Mouse (Mus musculus): ENCODE data around the gene Col15a1. TPM values are rescaled to one million over a fixed set of nuclear protein-coding genes. Genes with fewer than 3 reads are reported as not detected.

Col15a1 gene
- total RNA-seq, 2 experiments from 2014 or later, result 16.0 TPM

DNA sequence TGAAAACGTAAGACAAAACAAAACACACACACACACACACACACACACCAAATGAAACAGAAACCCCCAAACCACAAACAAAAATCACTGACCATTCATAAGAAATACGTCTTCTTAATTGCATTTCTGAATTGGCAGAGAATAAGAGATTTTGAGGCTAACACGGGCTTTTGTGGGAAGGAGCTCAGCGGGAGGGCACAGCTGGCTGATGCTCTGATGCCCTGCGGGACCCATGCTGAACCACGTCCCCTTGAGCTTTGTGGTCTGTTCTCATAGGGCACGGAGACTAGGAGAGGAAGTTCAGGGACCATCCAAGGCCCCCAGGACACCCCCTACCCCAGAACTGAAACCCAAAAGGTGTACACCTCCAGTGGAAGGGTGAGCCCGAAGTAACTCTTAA, 134.7 kb downstream of the Col15a1 start:
- no peak for DNase-seq (ENCODE audit: low spot score in 2 of 2)

DNA sequence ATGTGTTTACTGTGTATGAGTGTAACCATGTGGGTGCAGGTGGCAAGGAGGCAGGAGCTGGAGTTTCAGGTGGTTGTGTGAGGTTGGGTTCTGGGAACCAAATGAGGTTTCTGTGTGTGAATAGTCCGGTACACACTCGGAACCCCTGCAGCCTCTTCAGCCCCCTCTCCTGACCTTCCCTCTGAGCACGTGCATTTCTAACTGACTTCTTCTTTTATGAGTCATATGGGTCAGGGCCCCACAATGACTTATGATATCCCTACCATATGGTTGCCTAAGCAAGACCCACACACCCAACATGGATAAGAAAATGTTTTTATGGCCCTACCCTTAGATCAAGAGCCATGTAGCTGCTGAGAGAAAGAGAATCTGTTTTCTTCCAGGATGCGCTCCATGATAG, 139.1 kb downstream of the Col15a1 start:
- DNase-seq (ENCODE audit: low spot score in 2 of 2), result no peak

DNA sequence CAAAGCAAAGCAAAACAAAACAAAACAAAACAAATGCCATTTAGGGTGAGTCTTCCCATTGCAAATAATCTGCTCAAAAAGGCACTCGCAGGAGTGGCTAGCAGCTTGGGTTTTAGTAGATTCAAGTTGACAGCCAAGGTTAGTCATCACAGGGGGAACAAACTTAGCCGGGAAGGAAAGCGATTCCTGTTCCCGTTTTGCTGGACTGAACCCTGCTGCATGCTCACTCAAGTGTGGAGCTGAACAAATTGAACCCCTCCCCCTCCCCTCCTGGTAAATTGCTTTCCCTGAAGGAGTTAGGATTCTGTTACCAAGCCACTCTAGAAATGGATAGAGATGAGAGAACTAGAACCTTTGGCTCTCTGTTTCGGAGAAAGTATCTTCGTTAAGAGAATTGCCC, 141.8 kb downstream of the Col15a1 start:
- DNase-seq (ENCODE audit: low spot score in 2 of 2), result no peak

DNA sequence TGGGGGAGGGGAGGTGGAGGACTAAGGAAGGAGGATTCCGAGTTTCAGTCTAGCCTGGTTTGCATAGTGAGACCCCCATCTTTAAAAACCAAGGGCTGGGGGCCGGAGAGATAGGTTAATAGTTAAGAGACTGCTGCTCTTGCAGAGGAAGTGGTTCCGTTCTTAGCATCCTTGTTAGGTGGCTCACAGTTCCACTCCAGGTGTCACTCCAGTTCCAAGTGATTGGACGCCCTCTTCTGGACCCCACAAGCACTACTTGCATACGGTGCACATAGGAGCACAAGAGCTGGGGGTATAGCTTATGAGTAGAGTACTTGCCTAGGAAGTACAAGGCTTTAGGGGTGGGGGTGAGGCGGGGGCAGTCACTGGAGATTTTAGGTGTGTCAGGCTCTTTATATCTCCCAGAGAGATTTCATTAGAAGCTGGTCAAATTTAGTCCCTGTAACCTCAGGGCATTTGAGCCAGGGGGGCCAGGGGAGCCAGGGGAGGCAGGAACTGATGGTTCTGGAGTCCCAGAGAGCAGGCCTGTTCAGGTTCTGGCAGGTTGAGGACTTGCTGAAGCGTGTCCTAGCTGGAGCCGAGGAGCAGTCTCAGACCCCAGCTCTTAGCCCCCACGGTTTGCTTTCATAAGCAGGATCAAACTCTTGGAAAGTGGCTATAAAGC, 143.6 kb downstream of the Col15a1 start:
- DNase-seq (ENCODE audit: low spot score in 2 of 2), result peak in 1 of 2 experiments; percentile 37

DNA sequence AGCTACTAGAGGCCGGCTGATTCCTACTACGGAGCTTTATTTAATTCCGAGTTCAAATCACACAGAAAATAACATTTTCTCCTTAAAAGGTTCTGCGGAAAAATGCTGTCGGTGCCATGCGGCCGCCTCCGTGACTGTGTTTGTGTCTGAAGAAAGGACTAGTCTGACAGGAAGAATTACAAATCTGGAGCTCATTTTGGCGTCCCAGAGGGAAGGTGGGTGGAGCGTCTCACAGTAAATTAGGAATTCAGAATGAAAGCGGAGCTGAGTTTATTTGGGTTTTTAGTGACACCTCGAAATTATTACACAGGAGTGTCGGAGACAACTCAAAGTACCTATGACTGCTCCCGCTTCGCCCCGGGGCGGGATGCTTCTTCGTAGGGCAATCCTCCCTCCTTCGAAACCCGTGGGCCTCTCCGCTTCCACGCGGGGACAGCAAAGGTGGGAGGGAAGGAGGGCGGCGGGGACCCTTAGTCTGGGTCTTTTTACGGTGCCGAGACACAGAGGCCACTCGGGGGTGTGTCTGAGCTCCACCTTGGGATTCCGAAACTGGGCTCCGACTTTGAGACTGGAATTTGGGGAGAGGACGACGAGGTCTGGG, 144.2 kb downstream of the Col15a1 start:
- peak; percentile 40 to 53 for DNase-seq (ENCODE audit: low spot score in 2 of 2)

DNA sequence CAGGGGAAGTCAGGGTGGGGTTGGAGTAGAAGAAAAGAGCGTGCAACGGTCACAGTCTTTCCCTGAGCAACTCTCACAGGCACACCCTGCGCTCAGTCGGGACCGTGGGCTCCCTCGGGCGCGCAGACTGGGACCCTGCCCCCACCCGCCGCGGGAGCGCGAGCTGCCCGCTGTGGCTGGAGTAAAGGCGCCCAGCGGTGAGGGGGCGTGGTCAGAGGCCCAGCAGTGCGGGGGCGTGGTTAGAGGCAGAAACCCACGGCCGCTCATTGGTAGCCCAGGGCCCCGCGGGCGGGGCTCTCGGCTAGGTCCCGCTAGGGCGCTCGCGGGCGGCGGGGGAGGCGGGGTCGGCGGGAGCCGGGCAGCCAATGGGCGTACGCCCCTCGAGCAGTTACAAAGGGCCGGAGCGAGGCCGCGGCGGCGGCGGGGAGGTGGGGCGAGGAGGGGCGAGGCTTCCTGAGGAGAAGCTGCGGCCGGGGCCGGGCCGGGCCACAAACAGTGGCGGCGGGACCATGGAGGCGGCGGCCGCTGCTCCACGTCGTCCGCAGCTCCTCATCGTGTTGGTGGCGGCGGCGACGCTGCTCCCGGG, 144.9 kb downstream of the Col15a1 start, which contains the start of gene Tgfbr1:
Gene Tgfbr1, plus strand, starts transcription at position 420 of the 586 bp plus-strand sequence.
- peak; percentile 94 to 97 for DNase-seq (ENCODE audit: low spot score in 2 of 2)

DNA sequence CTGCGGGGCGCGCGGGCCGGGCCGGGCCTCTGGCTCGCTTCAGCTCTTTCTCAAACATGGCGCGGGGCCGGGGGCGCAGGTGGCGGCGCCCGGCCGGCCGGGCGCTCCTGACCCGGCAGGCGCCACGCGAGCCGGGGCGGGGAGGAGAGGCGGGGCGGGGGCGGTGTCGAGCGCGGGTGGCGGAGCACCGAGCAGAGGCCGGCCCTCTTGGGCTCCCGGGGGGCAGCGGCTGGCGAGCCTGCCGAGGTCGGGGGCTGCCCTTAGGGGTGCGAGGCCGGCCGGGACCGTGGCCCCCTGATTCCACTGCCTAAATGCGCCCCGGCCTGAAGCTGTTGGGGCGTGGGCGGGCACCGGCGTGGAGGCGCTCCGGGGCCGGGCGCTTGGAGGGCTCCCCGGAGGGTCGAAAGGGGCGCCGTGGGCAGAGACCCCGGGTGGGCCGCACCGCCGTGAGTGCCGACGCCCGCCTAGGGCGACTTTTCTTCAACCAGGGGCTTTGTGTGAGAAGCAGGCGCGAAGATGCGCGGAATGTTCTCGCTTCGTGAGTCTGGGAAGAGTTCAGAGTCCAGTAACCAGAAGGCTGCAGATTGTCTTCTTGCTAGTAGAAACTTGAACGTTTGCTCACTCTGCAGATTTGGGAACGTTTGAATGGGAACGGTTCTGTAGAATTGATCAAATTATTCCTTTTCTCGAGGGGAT, 145.6 kb downstream of the Col15a1 start:
- peak in 1 of 2 experiments; percentile 53 for DNase-seq (ENCODE audit: low spot score in 2 of 2)

DNA sequence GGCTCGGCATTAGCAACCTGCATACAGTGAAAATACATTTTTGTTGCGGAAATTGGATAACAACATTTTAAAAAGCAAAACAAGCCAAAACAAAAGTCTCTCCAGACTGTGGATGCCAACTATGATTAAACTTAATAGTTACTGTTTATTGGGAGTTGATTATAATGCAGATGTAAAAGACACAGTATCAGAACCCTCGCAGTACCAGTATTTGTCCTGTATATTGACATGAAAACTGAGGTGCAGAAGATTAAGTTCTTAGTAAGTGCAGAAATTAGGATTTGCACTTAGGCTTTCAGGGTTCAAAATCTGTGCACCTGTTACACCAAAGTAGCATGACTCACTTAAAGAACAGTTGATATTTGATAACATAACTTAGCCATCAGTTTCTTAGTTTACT, 146.3 kb downstream of the Col15a1 start:
- no peak for DNase-seq (ENCODE audit: low spot score in 2 of 2)

DNA sequence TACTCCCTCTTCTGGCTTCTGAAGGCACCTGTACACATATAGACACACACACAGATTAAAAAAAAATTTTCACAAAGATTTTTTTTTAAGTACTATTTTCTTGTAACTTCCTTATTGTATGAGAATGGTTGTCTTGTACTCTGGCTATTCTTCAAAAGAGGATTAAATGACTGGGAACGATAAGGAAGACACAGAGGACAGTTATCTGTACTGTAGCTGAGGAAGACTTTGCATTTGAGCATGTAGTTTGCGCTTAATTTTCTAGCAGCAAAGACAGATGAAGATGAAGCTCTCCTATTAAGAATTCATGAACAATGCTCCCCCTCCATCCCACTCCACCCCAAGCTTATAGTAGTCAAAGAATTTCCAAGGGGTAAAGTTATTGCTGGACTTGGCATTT, 154.7 kb downstream of the Col15a1 start:
- no peak for DNase-seq (ENCODE audit: low spot score in 2 of 2)

Other genes starting within 250 kb of the Col15a1 start
- 100 to 1,000 TPM; 184 to 203 TPM for gene Gabbr2, start 216.3 kb upstream of the Col15a1 start, total RNA-seq (2021)
- gene Anks6, start 150.7 kb upstream of the Col15a1 start, total RNA-seq (2021), result 10 to 100 TPM; 21.6 to 25.5 TPM
- 1 to 10 TPM in 1 of 2 experiments, under 1 TPM in 1; 0.60 to 1.0 TPM for gene Galnt12, start 116.3 kb upstream of the Col15a1 start, total RNA-seq (2021)
- gene Tgfbr1, start 145.1 kb downstream of the Col15a1 start, total RNA-seq (2021), result 10 to 100 TPM; 24.3 to 26.8 TPM